Mouse (Mus musculus) liver, embryonic 14.5 days (tissue): Measurements from ENCODE around the gene Oas1d. TPM values are rescaled to one million over a fixed set of nuclear protein-coding genes. Genes with fewer than 3 reads are reported as not detected.
"Not testable (repeated sequence)": the region's sequence is repeated elsewhere in the genome, so short reads cannot be mapped to it uniquely, and the experiment has no call there.

Experiments
- ATAC-seq: fragments of 200-750 bp; cut with Nextera tagmentation; 2 replicates; pipeline ENCODE4 v1.8.0; 2017; ENCODE audit warnings: moderate number of reproducible peaks, mild to moderate bottlenecking, moderate library complexity; ENCODE audit not compliant: insufficient read depth
- DNase-seq, 3 experiments: peaks; one replicate each; pipeline ENCODE4 v3.0.0-alpha.2; 2012 to 2013; ENCODE audit warnings: low read depth in 3 of 3, low spot score in 3 of 3
- H3K27ac ChIP-seq: fragments of 300-500 bp; sonication (generic); 2 replicates; pipeline ENCODE4 v1.5.1; 2014; ENCODE audit warnings: moderate library complexity, mild to moderate bottlenecking, control low read depth, inconsistent platforms
- H3K27me3 ChIP-seq: fragments of 300-500 bp; sonication (generic); 2 replicates; pipeline ENCODE4 v1.6.1; 2014; ENCODE audit warnings: mild to moderate bottlenecking, low read length, moderate library complexity; ENCODE audit not compliant: control insufficient read depth, insufficient read depth
- H3K36me3 ChIP-seq: fragments of 300-500 bp; sonication (generic); replicated peaks from 2 replicates; pipeline ENCODE4 v1.6.1; 2014; ENCODE audit warnings: low read depth; ENCODE audit not compliant: control insufficient read depth, insufficient read depth
- H3K4me1 ChIP-seq, 2 experiments: fragments of 200-500 bp in 1 of 2; fragments of 300-500 bp in 1 of 2; sonication (generic) in 1 of 2; replicated peaks; 2 replicates each; pipeline ENCODE4 v1.6.1; 2012 to 2014; ENCODE audit warnings: antibody characterized with exemption in 1 of 2, inconsistent platforms in 1 of 2, low read length in 1 of 2; ENCODE audit not compliant: control insufficient read depth in 2 of 2, insufficient read depth in 2 of 2
- H3K4me2 ChIP-seq: fragments of 300-500 bp; sonication (generic); 2 replicates; pipeline ENCODE4 v1.6.1; 2014; ENCODE audit warnings: low read depth, mild to moderate bottlenecking, control low read depth, moderate library complexity
- H3K4me3 ChIP-seq, 2 experiments: fragments of 200-500 bp in 1 of 2; fragments of 300-500 bp in 1 of 2; sonication (generic) in 1 of 2; 2 replicates each; pipeline ENCODE4 v1.5.1; 2012 to 2014; ENCODE audit warnings: low read depth in 2 of 2, low read length in 2 of 2, mild to moderate bottlenecking in 2 of 2, control low read depth in 1 of 2, inconsistent platforms in 1 of 2, moderate library complexity in 1 of 2; ENCODE audit not compliant: insufficient read depth in 1 of 2
- H3K9ac ChIP-seq: fragments of 300-500 bp; sonication (generic); replicated peaks from 2 replicates; pipeline ENCODE4 v1.6.1; 2014; ENCODE audit warnings: mild to moderate bottlenecking, control low read depth, moderate library complexity
- H3K9me3 ChIP-seq: fragments of 300-500 bp; sonication (generic); 2 replicates; pipeline ENCODE4 v1.6.1; 2016; ENCODE audit warnings: low read length, mixed read lengths; ENCODE audit not compliant: control insufficient read depth
- CTCF ChIP-seq: IDR thresholded peaks from 2 replicates; pipeline ENCODE4 v1.5.1; 2016; ENCODE audit warnings: antibody characterized with exemption, low read depth, control low read depth
- EP300 ChIP-seq: IDR thresholded peaks from 2 replicates; pipeline ENCODE4 v1.6.1; 2016; ENCODE audit warnings: antibody characterized with exemption, low read depth
- whole genome bisulfite sequencing: fragments of 180-500 bp; shearing (Covaris S2); extraction: QIAGEN DNeasy Blood & Tissue Kit; methylation state at CpG from one replicate; pipeline ENCODE4 v1.1.7; 2014; ENCODE audit not compliant: insufficient replicate concordance; 5-methylcytosine and 5-hydroxymethylcytosine counted together
- polyA plus RNA-seq, 2 experiments: library from polyadenylated mRNA; depleted of rRNA in 1 of 2; stranded (reverse) in 1 of 2; unstranded in 1 of 2; fragments of >200 nt; fragmentation: Nextera tagmentation in 1 of 2; extraction: Ambion mirVana in 1 of 2; gene quantifications; 2 replicates each; pipeline versions ENCODE4 v1.2.1 to v1.2.3; 2012 to 2014

Gene Oas1d
- polyA plus RNA-seq, 2 experiments = not detected

DNA sequence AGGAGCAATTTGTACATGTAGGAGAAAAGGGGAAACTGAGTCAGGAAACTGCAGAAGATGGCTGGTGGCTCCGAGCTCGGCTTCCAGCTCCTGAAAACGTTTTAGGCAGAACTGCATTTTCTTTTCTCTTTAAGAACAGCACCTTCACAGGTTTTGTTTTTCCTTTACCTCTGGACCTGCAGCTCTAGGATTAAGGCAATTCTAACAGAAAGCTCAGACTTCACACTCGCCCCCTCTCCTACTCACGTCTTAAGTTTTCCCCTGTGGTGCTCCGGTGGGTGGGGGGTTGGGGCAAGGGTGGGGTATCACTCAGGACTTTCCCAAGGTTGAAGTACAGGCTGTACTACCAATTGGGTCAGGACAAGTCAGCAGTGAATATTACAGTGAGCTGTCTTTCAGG is 26.5 kb upstream of the Oas1d start:
- Histone ChIP-seq H3K4me3 (no peak overlapping the region), H3K9ac (no peak overlapping the region), H3K9me3 (no peaks in the 10 kb centered on the region), H3K27me3 (no peaks in the 10 kb centered on the region), H3K4me2 (no peak overlapping the region), H3K27ac (no peak overlapping the region), H3K4me1 (no peaks in the 10 kb centered on the region), H3K36me3 (no peaks in the 10 kb centered on the region)
- WGBS = 32% methylated on average over 6 of the region's 6 CpGs
- DNase-seq (no peak), ATAC-seq (no peak)
- TF ChIP-seq CTCF = no peak
- no peak for TF ChIP-seq EP300

- not testable (repeated sequence) for H3K9ac ChIP-seq, H3K4me2 ChIP-seq, H3K36me3 ChIP-seq, H3K4me3 ChIP-seq, ATAC-seq, H3K4me1 ChIP-seq, H3K27ac ChIP-seq, H3K9me3 ChIP-seq, DNase-seq, H3K27me3 ChIP-seq
- WGBS = 26% methylated on average over 4 of the region's 4 CpGs
Observed at GRCm38 (mm10) chr5:120888294-120888815, 26.0 kb upstream of the Oas1d start.

DNA sequence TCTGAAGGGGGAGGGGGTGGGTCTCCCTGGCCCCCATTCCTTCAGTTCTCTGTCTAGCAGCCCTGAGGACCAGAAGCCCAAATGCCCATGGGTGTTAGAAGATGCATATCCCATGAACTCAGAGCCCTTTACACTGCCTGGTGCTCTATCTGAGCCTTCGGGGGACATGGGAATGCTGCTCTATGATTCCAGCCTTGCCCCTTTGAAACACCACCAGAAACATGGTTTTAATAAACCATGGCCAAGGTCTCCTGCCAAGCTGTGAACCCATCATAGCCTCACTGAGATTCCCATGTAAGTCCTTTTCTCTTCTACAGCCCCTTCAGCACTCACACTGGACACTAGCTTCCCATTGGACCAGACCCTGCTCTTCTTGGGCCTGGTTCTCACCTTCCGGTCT is 24.3 kb upstream of the Oas1d start:
- H3K4me2 ChIP-seq = no peak overlapping the region
- ATAC-seq = no peak
- H3K36me3 ChIP-seq = no peaks in the 10 kb centered on the region
- H3K4me1 ChIP-seq = no peaks in the 10 kb centered on the region
- DNase-seq = no peak
- no peaks in the 10 kb centered on the region for H3K27me3 ChIP-seq
- H3K27ac ChIP-seq = no peak overlapping the region
- TF ChIP-seq EP300 (no peak), CTCF (no peak)
- no peaks in the 10 kb centered on the region for H3K9me3 ChIP-seq
- H3K9ac ChIP-seq = no peak overlapping the region
- 67% methylated on average over 2 of the region's 2 CpGs for WGBS
- no peak overlapping the region for H3K4me3 ChIP-seq

DNA sequence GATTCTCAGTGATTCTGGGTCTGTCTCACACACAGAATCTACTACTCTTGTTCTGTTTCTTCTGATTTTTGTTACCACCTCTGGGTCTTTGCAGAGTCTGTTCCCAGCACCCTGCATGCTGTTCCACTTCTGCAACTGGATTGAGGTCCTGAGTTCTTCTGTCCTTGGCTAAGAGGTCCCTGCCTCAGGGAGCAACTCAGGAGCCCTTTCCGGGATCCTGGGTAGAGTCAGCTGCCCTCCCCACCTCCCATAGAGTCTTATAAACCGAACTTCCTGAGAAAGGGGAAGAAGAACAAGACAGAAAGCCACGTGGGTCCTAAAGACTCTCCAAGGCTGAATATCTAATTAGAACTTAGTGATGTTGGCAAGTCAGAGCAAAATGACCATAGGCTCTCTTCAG is 23.3 kb upstream of the Oas1d start:
- ATAC-seq = no peak
- DNase-seq = no peak
- Histone ChIP-seq H3K4me2 (no peak overlapping the region), H3K36me3 (no peaks in the 10 kb centered on the region), H3K27ac (no peak overlapping the region), H3K4me1 (no peaks in the 10 kb centered on the region), H3K9me3 (no peaks in the 10 kb centered on the region), H3K27me3 (no peaks in the 10 kb centered on the region), H3K9ac (no peak overlapping the region), H3K4me3 (no peak overlapping the region)
- 19% methylated on average over 3 of the region's 3 CpGs for WGBS
- TF ChIP-seq CTCF (no peak), EP300 (no peak)

GRCm38 (mm10) chr5:120891566-120892242 is 22.6 kb upstream of the Oas1d start:
- not testable (repeated sequence) for H3K27me3 ChIP-seq, ATAC-seq, H3K9me3 ChIP-seq, H3K4me1 ChIP-seq, H3K4me2 ChIP-seq, H3K9ac ChIP-seq, H3K36me3 ChIP-seq, H3K4me3 ChIP-seq, DNase-seq, H3K27ac ChIP-seq
- 40% methylated on average over 2 of the region's 2 CpGs for WGBS
